Mouse (Mus musculus) thymus, adult 2 months (tissue): ENCODE measurements around the gene Prkaa1.

Experiments
- CTCF ChIP-seq: fragments of 200-500 bp; IDR thresholded peaks from 2 replicates; pipeline ENCODE4 v1.5.1; 2012; ENCODE audit warnings: mild to moderate bottlenecking, control low read depth, low read length, moderate library complexity, borderline replicate concordance; ENCODE audit not compliant: control insufficient read depth, poor library complexity, insufficient read depth; ENCODE audit errors: extremely low read depth
- POLR2A ChIP-seq: fragments of 200-500 bp; IDR thresholded peaks from 2 replicates; pipeline ENCODE4 v1.6.1; 2012; ENCODE audit warnings: mild to moderate bottlenecking, low read length, control low read depth, moderate library complexity; ENCODE audit not compliant: control insufficient read depth, poor library complexity, insufficient read depth; ENCODE audit errors: extremely low read depth

- TF ChIP-seq CTCF (no peak), POLR2A (no peak)
Observed at GRCm38 (mm10) chr15:5149187-5149586, 5.5 kb downstream of the Prkaa1 start.
